In genomic region chr3:83576155-83576554, GRCm38 (mm10) we compare ENCODE assay signal across 13 mouse cellular contexts.
DNase-seq lines count a peak whose midpoint lies in the region; ATAC-seq and TF ChIP-seq lines count a peak whose summit lies in the region.
"Had no signal": no experiment of that assay in that cellular context is flagged by ENCODE, and none has a peak within 500 bp of the region (broad histone marks: within the 10 kb centered on the region; RNA-seq: fewer than 3 reads in every experiment).

No protein-coding gene starts in this region.

- no peak overlapping the region for H3K4me3 ChIP-seq in intestine, embryonic 14.5 days (ENCODE audit: low read depth, low read length)
- H3K4me3 ChIP-seq in intestine, embryonic 15.5 days (replicated peaks), result no peak overlapping the region
- H3K4me3 ChIP-seq: embryonic facial prominence, embryonic 15.5 days; heart, embryonic 10.5 days had no signal

- no peak overlapping the region for H3K27ac ChIP-seq in intestine, embryonic 14.5 days (ENCODE audit: low read depth)
- no peak overlapping the region for H3K27ac ChIP-seq in intestine, embryonic 15.5 days
- H3K27ac ChIP-seq: embryonic facial prominence, embryonic 15.5 days; heart, embryonic 10.5 days had no signal

- no peak for TF ChIP-seq CTCF in brain, embryonic 14.5 days (IDR thresholded peaks at IDR 0.05; ENCODE audit: borderline replicate concordance, extremely low read depth, insufficient read depth, insufficient read length)

- H3K4me2 ChIP-seq in intestine, embryonic 14.5 days (ENCODE audit: low read length), result no peak overlapping the region
- H3K4me2 ChIP-seq in intestine, embryonic 15.5 days (replicated peaks), result no peak overlapping the region
- H3K4me2 ChIP-seq: embryonic facial prominence, embryonic 15.5 days had no signal

- peak; percentile 4 for DNase-seq in adrenal gland, postnatal 10 days
- DNase-seq in adrenal gland, adult 8-10 months, result no peak
- peak; percentile 7 for DNase-seq in intestine, embryonic 14.5 days (ENCODE audit: low spot score)
- peak; percentile 26 for DNase-seq in brain, embryonic 14.5 days (ENCODE audit: low read depth)
- peak; percentile 32 for DNase-seq in gastrocnemius, postnatal 10 days
- DNase-seq in urinary bladder, postnatal 25 days (ENCODE audit: low spot score), result no peak
- DNase-seq: kidney, adult 18-20 months; kidney, postnatal 4 days had no signal

- no peaks in the 10 kb centered on the region for H3K4me1 ChIP-seq in intestine, embryonic 14.5 days (replicated peaks; ENCODE audit: control insufficient read depth, insufficient read depth, low read length)
- no peaks in the 10 kb centered on the region for H3K4me1 ChIP-seq in intestine, embryonic 15.5 days (replicated peaks)
- H3K4me1 ChIP-seq: heart, embryonic 10.5 days had no signal

- no peaks in the 10 kb centered on the region for H3K36me3 ChIP-seq in intestine, embryonic 14.5 days (ENCODE audit: control insufficient read depth, insufficient read depth, low read length)
- H3K36me3 ChIP-seq in intestine, embryonic 15.5 days, result no peaks in the 10 kb centered on the region
- H3K36me3 ChIP-seq: embryonic facial prominence, embryonic 15.5 days; heart, embryonic 10.5 days had no signal

- no peak for TF ChIP-seq POLR2A in brain, embryonic 14.5 days (IDR thresholded peaks at IDR 0.05; ENCODE audit: borderline replicate concordance, extremely low read depth, insufficient read depth, insufficient read length, poor library complexity, severe bottlenecking)

- H3K27me3 ChIP-seq in intestine, embryonic 14.5 days (replicated peaks; ENCODE audit: control insufficient read depth, insufficient read depth, low read length), result no peaks in the 10 kb centered on the region
- no peaks in the 10 kb centered on the region for H3K27me3 ChIP-seq in intestine, embryonic 15.5 days (replicated peaks)
- H3K27me3 ChIP-seq: embryonic facial prominence, embryonic 15.5 days had no signal

- H3K9ac ChIP-seq in intestine, embryonic 14.5 days (ENCODE audit: low read length), result no peak overlapping the region
- H3K9ac ChIP-seq in intestine, embryonic 15.5 days, result no peak overlapping the region
- H3K9ac ChIP-seq: embryonic facial prominence, embryonic 15.5 days had no signal

- WGBS in intestine, embryonic 14.5 days, result 89% methylated on average over 2 of the region's 2 CpGs
- WGBS in intestine, embryonic 15.5 days, result 87% methylated on average over 2 of the region's 2 CpGs

- ATAC-seq in intestine, embryonic 14.5 days (replicated peaks; ENCODE audit: low FRiP score, low TSS enrichment, low read depth), result no peak
- no peak for ATAC-seq in intestine, embryonic 15.5 days
- ATAC-seq in monocyte, adult 5-6 weeks (replicated peaks; ENCODE audit: insufficient number of reproducible peaks, low FRiP score, low TSS enrichment, poor library complexity, severe bottlenecking), result no peak
- ATAC-seq: forebrain, embryonic 14.5 days had no signal

- no peaks in the 10 kb centered on the region for H3K9me3 ChIP-seq in intestine, embryonic 14.5 days (ENCODE audit: control insufficient read depth, low read length)
- no peaks in the 10 kb centered on the region for H3K9me3 ChIP-seq in intestine, embryonic 15.5 days
- H3K9me3 ChIP-seq: embryonic facial prominence, embryonic 15.5 days; heart, embryonic 10.5 days had no signal

Comparison
In these comparisons a context has a peak if more than half of its experiments do, and no peak if none do; other contexts are left out.
1. DNase-seq: peak in adrenal gland, postnatal 10 days (single experiment), intestine, embryonic 14.5 days (single experiment), brain, embryonic 14.5 days (single experiment) and gastrocnemius, postnatal 10 days (single experiment); none in adrenal gland, adult 8-10 months (single experiment) and urinary bladder, postnatal 25 days (single experiment).